Mouse (Mus musculus): ENCODE measurements around the gene Ndufa11.

GRCm38 (mm10) chr17:56761991-56762410, 44.4 kb downstream of the Ndufa11 start:
- TF ChIP-seq CTCF (conservative IDR thresholded peaks at IDR 0.05; ENCODE audit: insufficient read depth, insufficient read length, low read depth, low read length), result no peak
- peak; percentile 51 for TF ChIP-seq POLR2A (IDR thresholded peaks at IDR 0.05; ENCODE audit: low read depth, low read length)

Data from kidney, adult 2 months (tissue).